Mouse (Mus musculus) forelimb bud, embryonic 11.5 days (tissue): Measurements from ENCODE around the gene Rbm48.

Experiments used
- DNase-seq: peaks from one replicate; pipeline ENCODE4 v3.0.0-alpha.2; 2012; ENCODE audit warnings: low read depth, low spot score

Gene Rbm48

GRCm38 (mm10) chr5:3551481-3551880, 44.9 kb downstream of the Rbm48 start:
- no peak for DNase-seq

- DNase-seq, result no peak
These were observed 50.2 kb downstream of the Rbm48 start for GRCm38 (mm10) chr5:3546226-3546625.

GRCm38 (mm10) chr5:3544480-3544769, 52.0 kb downstream of the Rbm48 start:
- no peak for DNase-seq

GRCm38 (mm10) chr5:3543629-3544479, 52.5 kb downstream of the Rbm48 start, which contains the start of gene Fam133b:
Gene Fam133b, plus strand, starts transcription at chr5:3543833.
- DNase-seq, result peak; percentile 95

- no peak for DNase-seq
These were observed 54.5 kb downstream of the Rbm48 start for GRCm38 (mm10) chr5:3541871-3542270.

GRCm38 (mm10) chr5:3538505-3539472, 57.6 kb downstream of the Rbm48 start:
- DNase-seq, result no peak

- no peak for DNase-seq
These were observed 59.7 kb downstream of the Rbm48 start for GRCm38 (mm10) chr5:3536592-3537212.
